Mouse (Mus musculus) urinary bladder, adult 18-20 months (tissue): Measurements from ENCODE around the gene Gria3.

ENCODE experiments used
- DNase-seq, 2 experiments: peaks; one replicate each; pipeline ENCODE4 v3.0.0; 2022; ENCODE audit warnings: low spot score in 2 of 2, mixed read lengths in 2 of 2

Gria3 gene

GRCm38 (mm10) chrX:41400058-41400904 lies at the start of gene Gria3:
TSS of gene Gria3 (plus strand) at chrX:41400854.
- no peak for DNase-seq

DNA sequence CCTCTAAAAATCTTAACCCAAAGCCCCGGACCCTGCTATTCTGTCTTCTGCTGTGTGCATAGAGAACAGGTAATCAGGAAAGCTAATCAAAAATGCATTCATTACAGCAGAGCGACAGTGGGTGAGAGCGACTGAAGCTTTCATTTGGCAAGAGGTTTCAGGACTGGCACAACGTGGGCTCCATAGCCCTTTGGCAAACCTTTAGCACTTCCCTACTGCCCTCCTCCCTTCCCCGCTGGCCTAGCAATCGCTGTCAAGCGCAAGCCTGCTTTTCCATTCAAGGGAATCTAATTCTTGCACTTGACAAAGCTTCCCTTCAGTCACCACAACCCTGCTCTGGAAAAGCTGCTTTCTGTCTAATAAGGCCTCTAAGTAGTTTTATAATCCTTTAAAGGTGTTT lies 13.6 kb upstream of the Gria3 start:
- DNase-seq, result no peak

- DNase-seq, result no peak
Measured at GRCm38 (mm10) chrX:41389079-41389478, 11.6 kb upstream of the Gria3 start.

DNA sequence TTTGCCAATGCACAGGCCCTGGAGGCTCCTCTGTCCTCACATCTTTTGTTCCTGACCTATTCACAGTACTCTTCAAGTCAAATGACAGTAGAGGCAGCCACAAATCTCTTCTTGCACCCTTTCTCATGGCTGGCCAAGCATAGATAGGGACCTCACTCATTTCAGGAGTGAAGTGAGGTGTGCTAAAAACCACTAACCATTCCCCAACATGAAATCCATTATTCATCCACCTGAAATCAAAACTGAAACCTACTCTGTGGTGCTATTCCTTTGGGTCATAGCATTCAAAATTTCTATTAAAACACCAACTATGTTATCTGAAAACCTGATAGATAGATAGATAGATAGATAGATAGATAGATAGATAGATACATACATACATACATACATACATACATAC lies 2.2 kb upstream of the Gria3 start:
- DNase-seq, result no peak

DNA sequence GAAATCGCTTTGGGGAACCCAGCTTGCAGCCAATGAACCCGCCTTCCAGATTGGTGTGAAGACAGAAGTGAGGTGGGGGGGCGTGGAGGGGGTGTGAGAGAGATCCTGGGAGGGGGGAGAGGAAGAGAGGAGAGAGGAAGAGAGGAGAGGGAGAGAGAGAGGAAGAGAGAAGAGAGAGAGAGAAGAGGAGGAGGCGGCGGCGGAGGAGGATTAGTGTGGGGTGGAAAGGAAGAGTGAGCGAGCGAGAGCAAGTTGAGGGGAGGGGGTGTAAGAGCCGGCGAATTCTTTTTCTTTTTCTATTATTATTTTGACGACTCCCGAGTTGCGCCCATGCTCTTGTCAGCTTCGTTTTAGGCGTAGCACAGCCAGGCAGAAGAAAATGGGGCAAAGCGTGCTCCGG lies 532 bp downstream of the Gria3 start:
- DNase-seq, result no peak

DNA sequence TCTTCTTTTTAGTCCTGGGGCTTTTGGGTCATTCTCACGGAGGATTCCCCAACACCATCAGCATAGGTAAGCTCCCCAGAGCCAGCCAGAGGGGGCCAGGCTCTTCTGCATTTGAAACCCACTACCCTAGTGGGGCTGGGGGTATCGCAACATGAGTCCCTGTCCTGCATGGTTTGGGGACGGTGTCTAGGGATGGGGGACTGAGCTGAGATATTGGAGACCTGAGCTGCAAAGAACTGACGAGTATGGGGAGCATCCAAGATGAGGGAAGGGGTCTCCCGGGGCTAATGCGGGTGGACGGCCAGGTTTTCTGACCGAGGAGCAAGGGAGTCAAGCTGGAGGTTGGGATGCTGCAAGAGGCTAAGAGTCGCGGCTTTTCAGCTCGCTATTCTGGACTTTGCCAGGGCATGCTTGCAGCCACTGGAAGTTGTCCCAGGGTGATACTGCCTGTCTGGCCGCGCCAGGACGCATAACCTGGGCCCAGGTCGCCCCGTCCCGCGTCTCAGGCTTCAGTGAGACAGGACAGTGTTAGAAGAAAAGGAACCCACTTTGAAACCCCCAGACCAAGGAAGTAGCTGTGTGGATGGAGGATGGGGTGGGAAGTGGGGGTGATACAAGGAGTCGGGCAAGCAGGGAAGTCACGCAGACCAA lies 1.1 kb downstream of the Gria3 start:
- no peak for DNase-seq

GRCm38 (mm10) chrX:41402656-41403055 lies 2.0 kb downstream of the Gria3 start:
- DNase-seq, result no peak

DNA sequence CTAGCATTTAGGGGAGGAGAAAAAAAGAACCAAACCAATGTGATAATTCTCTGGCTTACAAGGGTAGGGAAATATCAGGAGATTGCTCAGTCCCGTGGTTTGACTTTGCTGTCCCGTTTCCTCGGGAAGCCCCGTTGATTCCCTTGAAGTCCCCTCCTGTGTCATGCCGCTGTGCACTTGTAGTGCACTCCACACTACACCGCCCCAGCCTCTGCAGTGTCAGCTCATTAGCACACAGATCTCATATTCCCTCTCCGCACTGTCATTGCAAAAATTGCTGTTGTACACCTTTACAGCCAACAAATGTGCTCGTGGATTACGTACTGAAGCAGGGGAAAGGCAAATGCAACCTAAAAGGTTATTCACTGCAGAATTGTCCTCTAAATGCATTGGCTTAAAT lies 5.6 kb downstream of the Gria3 start:
- DNase-seq, result no peak

DNA sequence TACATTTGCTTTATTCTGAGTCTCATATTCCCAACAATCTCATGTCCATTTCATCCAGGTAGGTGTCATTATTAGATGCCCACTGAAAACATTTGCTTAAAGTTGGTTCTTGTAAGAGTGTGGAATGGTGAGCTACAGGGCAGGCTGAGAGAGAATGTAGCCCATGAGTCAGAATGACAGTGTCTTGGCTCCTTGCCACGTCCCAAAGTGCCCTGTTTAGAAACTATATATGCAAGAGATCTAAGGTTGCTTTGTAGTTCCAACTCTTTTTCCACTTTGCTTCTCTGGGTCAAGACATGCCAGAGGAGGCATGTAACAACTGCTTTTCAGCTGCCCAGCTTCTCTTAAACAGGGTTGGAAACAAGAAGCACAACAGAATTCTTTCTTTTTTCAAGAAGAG lies 9.1 kb downstream of the Gria3 start:
- no peak for DNase-seq

GRCm38 (mm10) chrX:41425651-41426050 lies 25.0 kb downstream of the Gria3 start:
- DNase-seq, result no peak

GRCm38 (mm10) chrX:41428011-41428410 lies 27.4 kb downstream of the Gria3 start:
- DNase-seq, result no peak

DNA sequence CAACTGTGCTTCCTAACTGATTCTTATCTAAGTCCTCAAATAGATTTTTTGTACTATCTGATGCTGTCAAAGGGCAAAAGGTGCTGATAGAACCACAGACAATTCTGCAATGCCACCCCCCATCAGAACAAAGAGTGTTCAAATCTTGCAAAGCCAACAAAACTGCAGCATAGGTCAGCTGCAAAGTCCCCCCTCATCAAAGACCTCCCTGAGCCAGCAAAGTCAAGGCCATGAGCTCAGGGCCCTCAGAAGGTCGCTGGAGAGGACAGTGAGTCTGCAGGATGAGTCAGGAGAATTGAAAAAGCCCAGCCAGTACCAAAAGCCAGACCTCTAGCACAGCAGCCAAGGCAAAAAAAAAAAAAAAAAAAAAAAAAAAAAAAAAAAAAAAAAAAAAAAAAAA lies 34.9 kb downstream of the Gria3 start:
- no peak for DNase-seq

DNA sequence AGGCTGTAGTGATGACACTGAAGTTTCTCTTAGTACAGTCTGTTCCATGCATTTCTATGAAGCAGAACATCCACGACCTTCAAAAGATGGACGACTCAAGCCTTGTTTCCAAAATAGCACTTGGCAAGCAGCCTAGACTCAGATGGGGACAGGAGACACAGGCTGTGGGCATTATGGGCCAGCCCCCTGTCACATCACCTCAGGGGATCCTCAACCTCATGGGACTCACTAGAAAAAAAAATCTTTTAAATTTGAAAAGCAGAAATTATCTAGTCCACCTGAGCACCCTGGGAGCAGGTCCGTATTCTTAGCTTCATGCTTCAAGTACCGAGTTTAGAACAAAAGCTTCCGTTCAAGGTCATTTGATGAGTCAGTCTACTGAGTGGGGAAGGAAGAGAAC lies 38.2 kb downstream of the Gria3 start:
- DNase-seq, result no peak

DNA sequence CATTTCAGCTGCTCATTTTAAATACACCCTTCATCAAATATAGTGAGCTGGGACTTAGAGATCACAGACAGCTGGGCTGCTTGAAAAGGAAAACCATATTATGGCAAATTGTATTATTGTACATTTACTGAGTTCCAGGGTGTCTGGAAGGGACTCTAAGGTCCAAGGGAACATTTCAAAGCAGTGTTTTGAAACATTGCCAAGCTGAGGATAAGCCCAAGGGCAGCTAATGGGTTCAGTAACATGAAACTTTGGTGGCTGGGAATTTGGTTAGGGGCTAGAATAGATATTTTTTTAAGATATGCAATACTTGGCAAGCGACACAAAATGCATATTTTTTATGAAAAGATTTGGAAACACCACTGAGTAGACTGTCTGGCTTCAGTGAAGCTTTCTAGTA lies 48.2 kb downstream of the Gria3 start:
- no peak for DNase-seq

DNA sequence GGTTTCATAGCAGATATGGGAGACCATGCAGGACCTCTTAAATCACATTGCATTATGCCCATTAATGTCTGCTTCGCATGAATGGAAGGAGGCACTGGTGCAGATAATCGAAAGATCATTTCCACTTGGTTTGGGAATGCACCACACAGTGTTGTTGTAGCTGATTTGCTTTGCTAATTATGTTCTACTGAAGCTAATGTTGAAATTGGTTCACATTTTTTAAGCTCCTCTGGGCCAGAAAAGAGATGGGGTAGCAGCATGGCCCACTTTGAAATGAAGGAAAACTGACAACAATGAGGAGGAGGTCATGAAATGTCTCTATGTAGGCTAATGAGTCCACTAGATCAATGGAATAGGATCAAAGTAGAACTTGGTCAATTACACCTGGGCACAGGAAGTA lies 76.8 kb downstream of the Gria3 start:
- no peak for DNase-seq

- no peak for DNase-seq
Measured at GRCm38 (mm10) chrX:41496528-41496927, 95.9 kb downstream of the Gria3 start.

GRCm38 (mm10) chrX:41505371-41505770 lies 104.7 kb downstream of the Gria3 start:
- no peak for DNase-seq

DNA sequence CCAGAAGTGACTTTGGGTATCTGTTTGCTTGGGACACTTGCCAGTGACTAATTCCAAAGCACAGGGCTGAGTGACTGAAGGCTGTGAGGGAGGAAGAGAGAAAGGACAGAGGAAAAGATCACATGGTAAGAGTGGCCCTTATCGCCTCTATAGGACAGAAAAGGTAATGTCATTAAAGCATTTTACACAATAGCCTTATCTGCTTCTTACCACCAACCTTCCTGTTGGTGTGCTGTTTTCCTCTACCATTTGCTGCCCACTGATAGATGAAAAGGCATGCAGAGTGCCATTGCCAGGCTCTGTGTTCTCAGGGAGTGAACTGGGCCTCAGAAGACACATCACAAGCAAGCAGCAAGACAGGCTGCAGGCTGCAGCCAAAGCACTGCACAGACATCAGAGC lies 107.3 kb downstream of the Gria3 start:
- DNase-seq, result no peak

- no peak for DNase-seq
Measured at GRCm38 (mm10) chrX:41514982-41515381, 114.3 kb downstream of the Gria3 start.

GRCm38 (mm10) chrX:41532511-41532910 lies 131.9 kb downstream of the Gria3 start:
- no peak for DNase-seq

DNA sequence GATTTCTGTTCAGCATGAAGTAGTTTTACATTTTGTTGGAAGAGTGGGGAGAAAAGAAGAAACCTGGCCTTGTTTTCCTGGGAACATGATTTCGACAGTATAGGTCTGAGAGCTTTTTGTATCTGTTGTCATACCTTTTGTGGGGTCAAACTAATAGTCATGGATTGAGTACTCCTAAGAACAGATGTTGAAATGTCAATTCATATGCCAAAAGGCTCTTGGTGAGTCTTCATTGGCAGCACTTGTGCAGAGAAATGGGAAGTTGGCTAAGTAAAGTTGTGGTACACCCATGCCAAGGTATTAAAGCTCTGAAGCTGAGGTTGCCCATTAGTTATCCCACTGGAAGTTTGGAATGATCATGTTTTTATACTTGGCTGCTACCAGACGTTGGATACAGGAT lies 135.2 kb downstream of the Gria3 start:
- no peak for DNase-seq

DNA sequence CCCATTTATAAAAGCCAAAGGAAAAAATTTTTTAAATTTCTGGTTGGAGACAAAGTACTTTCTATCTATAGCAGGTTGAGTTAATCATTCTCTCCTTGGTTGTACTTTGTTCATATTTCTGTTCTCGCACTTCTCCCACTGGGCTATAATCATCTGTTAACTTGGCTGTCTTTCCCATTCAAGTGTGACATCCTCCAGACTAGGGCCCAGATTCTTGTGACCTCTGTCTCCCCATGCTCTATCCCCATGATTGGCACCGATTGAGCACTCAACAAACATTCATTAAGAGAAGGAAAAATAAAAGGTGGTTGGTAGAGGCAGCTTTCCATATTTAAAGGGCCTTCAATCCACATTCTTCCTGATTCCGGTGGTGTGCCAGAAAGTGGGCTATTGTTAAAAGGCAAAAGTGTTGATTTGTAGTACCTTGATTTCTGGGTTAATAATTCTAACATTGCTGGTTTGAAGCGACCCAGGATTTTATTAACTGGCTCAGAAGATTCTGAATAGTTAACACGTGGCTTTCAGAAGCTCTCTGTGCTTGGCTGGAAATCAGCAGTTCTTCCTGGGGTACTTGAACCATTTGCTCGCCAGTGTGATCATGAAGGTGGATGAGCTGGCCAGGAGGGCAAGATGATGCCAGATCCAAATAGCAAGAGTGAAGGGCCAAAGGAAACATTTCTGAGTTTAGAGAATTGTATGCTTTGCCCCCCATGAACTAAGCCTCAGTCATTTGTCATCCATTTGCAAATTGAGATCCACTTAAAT lies 161.8 kb downstream of the Gria3 start:
- DNase-seq, result no peak

GRCm38 (mm10) chrX:41564898-41565297 lies 164.2 kb downstream of the Gria3 start:
- DNase-seq, result no peak
